Mouse (Mus musculus): ENCODE measurements around the gene Usp24. TPM values are rescaled to one million over a fixed set of nuclear protein-coding genes. Genes with fewer than 3 reads are reported as not detected.

Usp24 gene
- polyA plus RNA-seq, 1 experiment = 5.7 TPM

- Histone ChIP-seq H3K79me3 (ENCODE audit: low read depth) (no peaks in the 10 kb centered on the region), H3K79me2 (ENCODE audit: control insufficient read depth, insufficient read depth) (no peaks in the 10 kb centered on the region), H3K36me3 (ENCODE audit: control insufficient read depth, insufficient read depth) (no peaks in the 10 kb centered on the region), H3K4me3 (ENCODE audit: insufficient read depth, poor library complexity, severe bottlenecking) (no peak overlapping the region), H3K27me3 (ENCODE audit: control insufficient read depth, insufficient read depth, insufficient read length) (no peaks in the 10 kb centered on the region), H3ac (ENCODE audit: control insufficient read depth, insufficient read length, low read depth) (no peak overlapping the region)
- TF ChIP-seq CEBPB (IDR thresholded peaks at IDR 0.05; ENCODE audit: low read depth) (no peak), FOSL1 (IDR thresholded peaks at IDR 0.05; ENCODE audit: insufficient read depth, low read length, poor library complexity, severe bottlenecking) (no peak)
Measured at GRCm38 (mm10) chr4:106282123-106282510, 33.9 kb upstream of the Usp24 start.

DNA sequence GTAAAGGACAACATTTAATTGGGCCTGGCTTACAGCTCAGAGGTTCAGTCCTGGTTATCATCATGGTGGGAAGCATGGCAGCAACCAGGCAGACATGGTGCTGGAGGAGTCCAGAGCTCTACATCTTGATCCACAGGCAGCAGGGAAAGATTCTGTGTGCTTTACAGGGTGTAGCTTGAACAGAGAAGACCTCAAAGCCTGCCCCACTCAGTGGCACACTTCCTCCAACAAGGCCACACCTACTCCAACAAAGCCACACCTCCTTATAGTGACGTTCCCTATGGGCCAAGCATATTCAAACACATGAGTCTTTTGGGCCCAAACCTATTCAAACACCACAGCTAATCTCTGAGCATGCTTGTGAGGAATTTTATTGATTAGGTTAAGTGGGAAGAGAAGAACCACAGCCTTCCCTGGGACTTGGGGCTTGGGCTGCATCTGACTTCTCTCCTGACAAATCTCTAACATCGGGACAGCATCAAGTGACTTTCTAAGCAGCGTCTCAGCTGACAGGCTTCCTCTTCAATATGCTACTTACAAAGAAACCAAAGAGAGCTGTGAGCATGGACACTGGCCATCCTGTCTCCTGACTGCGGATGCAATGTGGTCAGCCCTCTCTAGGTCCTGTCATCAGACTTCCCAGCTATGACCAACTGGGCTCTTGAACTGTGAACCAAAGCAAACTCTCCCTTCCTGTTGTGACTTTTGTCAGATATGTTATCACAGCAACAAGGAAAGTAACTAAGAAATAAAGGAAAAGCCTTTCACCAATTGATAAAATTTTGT lies 28.9 kb upstream of the Usp24 start:
- H3ac ChIP-seq (ENCODE audit: control insufficient read depth, insufficient read length, low read depth) = no peak overlapping the region
- TF ChIP-seq MYOG (IDR thresholded peaks at IDR 0.05; ENCODE audit: control insufficient read depth, extremely low read depth, insufficient read length) (no peak), CEBPB (IDR thresholded peaks at IDR 0.05; ENCODE audit: low read depth) (no peak), MAX (IDR thresholded peaks at IDR 0.05) (no peak), CTCF (IDR thresholded peaks at IDR 0.05; ENCODE audit: control insufficient read depth, insufficient read depth, insufficient read length) (no peak), MYOD1 (IDR thresholded peaks at IDR 0.05; ENCODE audit: control insufficient read depth, insufficient read length, low read depth) (no peak), USF1 (IDR thresholded peaks at IDR 0.05; ENCODE audit: low read depth) (no peak), FOSL1 (IDR thresholded peaks at IDR 0.05; ENCODE audit: insufficient read depth, low read length, poor library complexity, severe bottlenecking) (no peak)
- no peaks in the 10 kb centered on the region for H3K79me2 ChIP-seq (ENCODE audit: control insufficient read depth, insufficient read depth)
- no peaks in the 10 kb centered on the region for H3K79me3 ChIP-seq (ENCODE audit: low read depth)
- no peaks in the 10 kb centered on the region for H3K36me3 ChIP-seq (ENCODE audit: control insufficient read depth, insufficient read depth)
- no peak overlapping the region for H3K4me3 ChIP-seq (ENCODE audit: insufficient read depth, poor library complexity, severe bottlenecking)
- no peaks in the 10 kb centered on the region for H3K27me3 ChIP-seq (ENCODE audit: control insufficient read depth, insufficient read depth, insufficient read length)

GRCm38 (mm10) chr4:106290201-106290600 lies 25.8 kb upstream of the Usp24 start:
- H3ac ChIP-seq (ENCODE audit: control insufficient read depth, insufficient read length, low read depth) = no peak overlapping the region
- no peaks in the 10 kb centered on the region for H3K79me2 ChIP-seq (ENCODE audit: control insufficient read depth, insufficient read depth)
- H3K79me3 ChIP-seq (ENCODE audit: low read depth) = no peaks in the 10 kb centered on the region
- no peaks in the 10 kb centered on the region for H3K27me3 ChIP-seq (ENCODE audit: control insufficient read depth, insufficient read depth, insufficient read length)
- H3K4me3 ChIP-seq (ENCODE audit: insufficient read depth, poor library complexity, severe bottlenecking) = no peak overlapping the region
- no peaks in the 10 kb centered on the region for H3K36me3 ChIP-seq (ENCODE audit: control insufficient read depth, insufficient read depth)
- no peak for TF ChIP-seq USF1 (IDR thresholded peaks at IDR 0.05; ENCODE audit: low read depth)
- TF ChIP-seq MAX (IDR thresholded peaks at IDR 0.05) = no peak
- TF ChIP-seq FOSL1 (IDR thresholded peaks at IDR 0.05; ENCODE audit: insufficient read depth, low read length, poor library complexity, severe bottlenecking) = no peak
- TF ChIP-seq MYOG (IDR thresholded peaks at IDR 0.05; ENCODE audit: control insufficient read depth, extremely low read depth, insufficient read length) = no peak
- TF ChIP-seq MYOD1 (IDR thresholded peaks at IDR 0.05; ENCODE audit: control insufficient read depth, insufficient read length, low read depth) = no peak
- TF ChIP-seq CTCF (IDR thresholded peaks at IDR 0.05; ENCODE audit: control insufficient read depth, insufficient read depth, insufficient read length) = no peak
- TF ChIP-seq CEBPB (IDR thresholded peaks at IDR 0.05; ENCODE audit: low read depth) = no peak

GRCm38 (mm10) chr4:106292823-106293222 lies 23.2 kb upstream of the Usp24 start:
- Histone ChIP-seq H3K79me2 (ENCODE audit: control insufficient read depth, insufficient read depth) (no peaks in the 10 kb centered on the region), H3K79me3 (ENCODE audit: low read depth) (no peaks in the 10 kb centered on the region), H3K36me3 (ENCODE audit: control insufficient read depth, insufficient read depth) (no peaks in the 10 kb centered on the region), H3K27me3 (ENCODE audit: control insufficient read depth, insufficient read depth, insufficient read length) (no peaks in the 10 kb centered on the region), H3K4me3 (ENCODE audit: insufficient read depth, poor library complexity, severe bottlenecking) (no peak overlapping the region), H3ac (ENCODE audit: control insufficient read depth, insufficient read length, low read depth) (no peak overlapping the region)
- TF ChIP-seq FOSL1 (IDR thresholded peaks at IDR 0.05; ENCODE audit: insufficient read depth, low read length, poor library complexity, severe bottlenecking) (no peak), CTCF (IDR thresholded peaks at IDR 0.05; ENCODE audit: control insufficient read depth, insufficient read depth, insufficient read length) (no peak), MYOG (IDR thresholded peaks at IDR 0.05; ENCODE audit: control insufficient read depth, extremely low read depth, insufficient read length) (no peak), USF1 (IDR thresholded peaks at IDR 0.05; ENCODE audit: low read depth) (no peak), CEBPB (IDR thresholded peaks at IDR 0.05; ENCODE audit: low read depth) (no peak), MYOD1 (IDR thresholded peaks at IDR 0.05; ENCODE audit: control insufficient read depth, insufficient read length, low read depth) (no peak), MAX (IDR thresholded peaks at IDR 0.05) (no peak)

DNA sequence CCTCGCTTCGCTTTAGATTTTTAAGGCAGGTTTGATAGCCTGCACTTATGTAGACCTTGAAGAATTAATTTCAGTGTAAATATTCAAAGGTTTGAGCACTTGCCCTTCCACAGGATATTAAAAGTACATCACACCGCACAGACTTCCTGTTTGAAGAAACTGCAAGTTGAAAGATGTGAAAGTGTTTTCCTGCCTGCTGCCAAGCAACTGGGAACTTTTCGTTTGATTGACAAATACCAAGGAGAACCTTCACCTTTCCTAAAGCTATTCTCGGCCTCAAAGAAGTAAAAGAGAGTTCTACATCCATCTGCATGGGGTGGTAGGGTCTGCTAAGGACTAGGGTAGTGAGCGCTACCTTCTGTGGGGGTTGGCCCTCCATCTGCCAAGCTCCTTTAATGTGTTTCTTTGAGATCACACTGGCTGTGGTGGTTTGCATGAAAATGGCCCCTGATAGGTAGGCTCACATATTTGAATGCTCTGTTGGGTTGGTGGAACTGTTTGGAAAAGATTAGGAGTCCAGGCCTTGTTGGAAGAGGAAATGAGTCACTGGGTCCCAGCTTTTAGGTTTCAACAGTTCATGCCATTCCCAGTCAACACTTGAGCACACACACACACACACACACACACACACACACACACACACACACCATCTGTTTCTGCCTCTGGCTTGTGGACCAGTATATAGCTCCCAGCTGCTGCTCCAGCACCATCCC lies 22.5 kb upstream of the Usp24 start:
- no peaks in the 10 kb centered on the region for H3K36me3 ChIP-seq (ENCODE audit: control insufficient read depth, insufficient read depth)
- H3K79me3 ChIP-seq (ENCODE audit: low read depth) = no peaks in the 10 kb centered on the region
- H3K79me2 ChIP-seq (ENCODE audit: control insufficient read depth, insufficient read depth) = no peaks in the 10 kb centered on the region
- no peak overlapping the region for H3ac ChIP-seq (ENCODE audit: control insufficient read depth, insufficient read length, low read depth)
- no peaks in the 10 kb centered on the region for H3K27me3 ChIP-seq (ENCODE audit: control insufficient read depth, insufficient read depth, insufficient read length)
- no peak overlapping the region for H3K4me3 ChIP-seq (ENCODE audit: insufficient read depth, poor library complexity, severe bottlenecking)
- TF ChIP-seq CTCF (IDR thresholded peaks at IDR 0.05; ENCODE audit: control insufficient read depth, insufficient read depth, insufficient read length) (no peak), USF1 (IDR thresholded peaks at IDR 0.05; ENCODE audit: low read depth) (no peak), MYOG (IDR thresholded peaks at IDR 0.05; ENCODE audit: control insufficient read depth, extremely low read depth, insufficient read length) (no peak), MYOD1 (IDR thresholded peaks at IDR 0.05; ENCODE audit: control insufficient read depth, insufficient read length, low read depth) (no peak), FOSL1 (IDR thresholded peaks at IDR 0.05; ENCODE audit: insufficient read depth, low read length, poor library complexity, severe bottlenecking) (no peak), CEBPB (IDR thresholded peaks at IDR 0.05; ENCODE audit: low read depth) (no peak), MAX (IDR thresholded peaks at IDR 0.05) (no peak)

Measured in C2C12 (cell line).